Mouse (Mus musculus) thymus, postnatal 36 days (tissue): ENCODE data around the gene Med13l.

Source experiments
- DNase-seq, 2 experiments: peaks; one replicate each; pipeline ENCODE4 v3.0.0; 2022; ENCODE audit warnings: mixed read lengths in 2 of 2

The Med13l gene

GRCm38 (mm10) chr5:118811690-118812089 is 251.2 kb downstream of the Med13l start:
- no peak for DNase-seq

GRCm38 (mm10) chr5:118812421-118812820 is 251.9 kb downstream of the Med13l start:
- DNase-seq, result no peak

- DNase-seq, result no peak
Observed at GRCm38 (mm10) chr5:118812947-118813401, 252.5 kb downstream of the Med13l start.

GRCm38 (mm10) chr5:118814052-118814451 is 253.6 kb downstream of the Med13l start:
- DNase-seq, result peak in 1 of 2 experiments; percentile 3
